Mouse (Mus musculus) E14TG2a.4 (cell line): Measurements from ENCODE around the gene Cpn2.

Experiments used
- CTCF ChIP-seq: conservative IDR thresholded peaks from 2 replicates; pipeline ENCODE4 v1.5.1; 2014; ENCODE audit warnings: low read length
- NANOG ChIP-seq: IDR thresholded peaks from 2 replicates; pipeline ENCODE4 v1.6.1; 2014; ENCODE audit warnings: borderline replicate concordance, low read length, mixed read lengths
- POU5F1 ChIP-seq: IDR thresholded peaks from 2 replicates; pipeline ENCODE4 v1.6.1; 2014; ENCODE audit warnings: low read length, borderline replicate concordance

DNA sequence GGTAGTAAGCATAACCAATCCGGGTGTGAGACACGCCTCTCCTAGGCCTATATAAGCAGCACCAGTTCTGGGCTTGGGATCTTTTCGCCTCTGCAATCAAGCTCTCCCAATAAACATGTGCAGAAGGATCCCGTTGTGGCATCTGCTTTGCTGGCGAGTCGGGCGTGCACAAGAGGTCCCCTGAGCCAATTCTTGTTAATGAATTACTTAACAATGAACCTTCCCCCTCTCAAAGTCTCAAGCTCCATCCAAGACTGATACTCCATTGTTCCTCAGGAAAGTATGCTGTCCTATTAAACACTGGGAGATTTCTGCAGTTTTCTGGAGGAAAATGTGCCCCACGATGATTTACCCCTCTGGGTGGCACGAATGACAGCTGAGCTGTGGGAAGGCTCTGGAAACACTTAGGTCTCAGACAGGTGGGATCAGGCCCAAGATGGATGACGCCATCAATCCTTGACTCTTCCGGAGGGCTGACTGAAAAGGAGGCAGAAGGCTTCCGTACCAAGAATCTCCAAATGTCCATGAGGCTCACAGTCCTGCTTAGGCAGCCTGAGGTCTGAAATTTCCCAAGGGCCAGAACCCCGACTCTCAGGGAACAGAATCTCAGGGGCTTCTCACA, 46.0 kb downstream of the Cpn2 start:
- TF ChIP-seq NANOG (no peak), CTCF (no peak), POU5F1 (no peak)
